Mouse (Mus musculus): ENCODE data around the gene Wdr63.

Wdr63 gene

GRCm38 (mm10) chr3:146122807-146123463 is 15.0 kb upstream of the Wdr63 start:
- DNase-seq (ENCODE audit: low spot score in 2 of 2) = no peak

GRCm38 (mm10) chr3:146122125-146122420 is 14.1 kb upstream of the Wdr63 start:
- no peak for DNase-seq (ENCODE audit: low spot score in 2 of 2)

GRCm38 (mm10) chr3:146121310-146122124 is 13.6 kb upstream of the Wdr63 start:
- peak; percentile 10 to 27 for DNase-seq (ENCODE audit: low spot score in 2 of 2)

GRCm38 (mm10) chr3:146117997-146118457 is 10.1 kb upstream of the Wdr63 start:
- no peak for DNase-seq (ENCODE audit: low spot score in 2 of 2)

- DNase-seq (ENCODE audit: low spot score in 2 of 2) = no peak
Measured at GRCm38 (mm10) chr3:146117258-146117996, 9.5 kb upstream of the Wdr63 start, which contains the start of gene Mcoln3. TSS of gene Mcoln3 (plus strand) at chr3:146117450.

- no peak for DNase-seq (ENCODE audit: low spot score in 2 of 2)
Measured at GRCm38 (mm10) chr3:146110916-146111315, 3.0 kb upstream of the Wdr63 start.

GRCm38 (mm10) chr3:146110358-146110757 is 2.4 kb upstream of the Wdr63 start:
- DNase-seq (ENCODE audit: low spot score in 2 of 2) = no peak

GRCm38 (mm10) chr3:146108945-146109344 is 1.0 kb upstream of the Wdr63 start:
- DNase-seq (ENCODE audit: low spot score in 2 of 2) = no peak

- no peak for DNase-seq (ENCODE audit: low spot score in 2 of 2)
Measured at GRCm38 (mm10) chr3:146107116-146107849, 647 bp downstream of the Wdr63 start.

GRCm38 (mm10) chr3:146102049-146102448 is 5.9 kb downstream of the Wdr63 start:
- peak in 1 of 2 experiments; percentile 32 for DNase-seq (ENCODE audit: low spot score in 2 of 2)

- no peak for DNase-seq (ENCODE audit: low spot score in 2 of 2)
Measured at GRCm38 (mm10) chr3:146099925-146100324, 8.0 kb downstream of the Wdr63 start.

GRCm38 (mm10) chr3:146097861-146098260 is 10.1 kb downstream of the Wdr63 start:
- DNase-seq (ENCODE audit: low spot score in 2 of 2) = peak in 1 of 2 experiments; percentile 7

GRCm38 (mm10) chr3:146096986-146097385 is 10.9 kb downstream of the Wdr63 start:
- DNase-seq (ENCODE audit: low spot score in 2 of 2) = no peak

- DNase-seq (ENCODE audit: low spot score in 2 of 2) = peak in 1 of 2 experiments; percentile 7
Measured at GRCm38 (mm10) chr3:146095066-146095465, 12.9 kb downstream of the Wdr63 start.

- peak in 1 of 2 experiments; percentile 7 for DNase-seq (ENCODE audit: low spot score in 2 of 2)
Measured at GRCm38 (mm10) chr3:146090988-146091657, 16.8 kb downstream of the Wdr63 start.

- DNase-seq (ENCODE audit: low spot score in 2 of 2) = no peak
Measured at GRCm38 (mm10) chr3:146080241-146080640, 27.7 kb downstream of the Wdr63 start.

- DNase-seq (ENCODE audit: low spot score in 2 of 2) = no peak
Measured at GRCm38 (mm10) chr3:146072780-146073179, 35.1 kb downstream of the Wdr63 start.

- no peak for DNase-seq (ENCODE audit: low spot score in 2 of 2)
Measured at GRCm38 (mm10) chr3:146069276-146069675, 38.7 kb downstream of the Wdr63 start.

- DNase-seq (ENCODE audit: low spot score in 2 of 2) = no peak
Measured at GRCm38 (mm10) chr3:146063146-146063545, 44.8 kb downstream of the Wdr63 start.

GRCm38 (mm10) chr3:146059356-146059926 is 48.5 kb downstream of the Wdr63 start:
- no peak for DNase-seq (ENCODE audit: low spot score in 2 of 2)

GRCm38 (mm10) chr3:146058263-146058662 is 49.7 kb downstream of the Wdr63 start:
- DNase-seq (ENCODE audit: low spot score in 2 of 2) = peak in 1 of 2 experiments; percentile 59

Data from spleen, postnatal 10 days (tissue).